Mouse (Mus musculus) liver, embryonic 12.5 days (tissue): ENCODE data around the gene Fam120a. TPM values are rescaled to one million over a fixed set of nuclear protein-coding genes. Genes with fewer than 3 reads are reported as not detected.

Experiments used
- ATAC-seq: fragments of 200-750 bp; cut with Nextera tagmentation; 2 replicates; pipeline ENCODE4 v1.8.0; 2017; ENCODE audit warnings: moderate number of reproducible peaks, mild to moderate bottlenecking, moderate library complexity
- H3K27ac ChIP-seq: fragments of 300-500 bp; sonication (generic); 2 replicates; pipeline ENCODE4 v1.5.1; 2016; ENCODE audit warnings: mild to moderate bottlenecking
- H3K27me3 ChIP-seq: fragments of 300-500 bp; sonication (generic); replicated peaks from 2 replicates; pipeline ENCODE4 v1.6.1; 2016; ENCODE audit warnings: mild to moderate bottlenecking, moderate library complexity
- H3K36me3 ChIP-seq: fragments of 300-500 bp; sonication (generic); 2 replicates; pipeline ENCODE4 v1.6.1; 2016; ENCODE audit warnings: mild to moderate bottlenecking, moderate library complexity
- H3K4me1 ChIP-seq: fragments of 300-500 bp; sonication (generic); 2 replicates; pipeline ENCODE4 v1.6.1; 2016
- H3K4me2 ChIP-seq: fragments of 300-500 bp; sonication (generic); 2 replicates; pipeline ENCODE4 v1.6.1; 2016; ENCODE audit warnings: mild to moderate bottlenecking, moderate library complexity
- H3K4me3 ChIP-seq: fragments of 300-500 bp; sonication (generic); 2 replicates; pipeline ENCODE4 v1.5.1; 2016; ENCODE audit warnings: mild to moderate bottlenecking, moderate library complexity
- H3K9ac ChIP-seq: fragments of 300-500 bp; sonication (generic); 2 replicates; pipeline ENCODE4 v1.6.1; 2016; ENCODE audit warnings: mild to moderate bottlenecking, moderate library complexity
- H3K9me3 ChIP-seq: fragments of 300-500 bp; sonication (generic); replicated peaks from 2 replicates; pipeline ENCODE4 v1.6.1; 2016; ENCODE audit warnings: mild to moderate bottlenecking, moderate library complexity
- WGBS: fragments of 180-500 bp; shearing (Covaris S2); methylation state at CpG from one replicate; pipeline ENCODE4 v1.1.7; 2016; ENCODE audit not compliant: insufficient replicate concordance; 5-methylcytosine and 5-hydroxymethylcytosine counted together
- polyA plus RNA-seq: library from polyadenylated mRNA; unstranded; fragments of >200 nt; fragmentation: Nextera tagmentation; extraction: Ambion mirVana; gene quantifications from 2 replicates; pipeline ENCODE4 v1.2.1, GENCODE M21; 2016

Gene Fam120a
- polyA plus RNA-seq, 1 experiment from 2014 or later: 19.5 TPM

GRCm38 (mm10) chr13:48982482-48983098 lies 14.8 kb upstream of the Fam120a start:
- no peaks in the 10 kb centered on the region for H3K9me3 ChIP-seq
- no peak overlapping the region for H3K27ac ChIP-seq
- 0 out of 2 replicates have a peak, but pooled peaks cover 5% of the 10 kb centered on the region for H3K4me1 ChIP-seq
- 70% methylated on average over 6 of the region's 6 CpGs for WGBS
- H3K27me3 ChIP-seq: no peaks in the 10 kb centered on the region
- no peak overlapping the region for H3K4me2 ChIP-seq
- H3K4me3 ChIP-seq: no peak overlapping the region
- no peak overlapping the region for H3K9ac ChIP-seq
- ATAC-seq: no peak
- no peaks in the 10 kb centered on the region for H3K36me3 ChIP-seq

- H3K4me3 ChIP-seq: no peak overlapping the region
- H3K4me2 ChIP-seq: no peak overlapping the region
- no peak for ATAC-seq
- no peaks in the 10 kb centered on the region for H3K36me3 ChIP-seq
- H3K27me3 ChIP-seq: no peaks in the 10 kb centered on the region
- no peak overlapping the region for H3K27ac ChIP-seq
- H3K9ac ChIP-seq: no peak overlapping the region
- H3K4me1 ChIP-seq: peaks cover 9% of the 10 kb centered on the region; the same call in 1 of the 2 replicates
- WGBS: 70% methylated on average over 6 of the region's 6 CpGs
- H3K9me3 ChIP-seq: no peaks in the 10 kb centered on the region
These were observed 11.3 kb upstream of the Fam120a start for GRCm38 (mm10) chr13:48979069-48979468.

GRCm38 (mm10) chr13:48977858-48978257 lies 10.0 kb upstream of the Fam120a start:
- WGBS: 50% methylated on average over 3 of the region's 3 CpGs
- Histone ChIP-seq H3K4me3 (no peak overlapping the region), H3K4me2 (peak overlapping the region; percentile 38), H3K27ac (no peak overlapping the region), H3K27me3 (no peaks in the 10 kb centered on the region), H3K9me3 (no peaks in the 10 kb centered on the region), H3K36me3 (no peaks in the 10 kb centered on the region), H3K4me1 (peaks cover 9% of the 10 kb centered on the region; the same call in 1 of the 2 replicates), H3K9ac (no peak overlapping the region)
- no peak for ATAC-seq

- no peak overlapping the region for H3K4me3 ChIP-seq
- 76% methylated on average over 2 of the region's 2 CpGs for WGBS
- H3K9ac ChIP-seq: no peak overlapping the region
These were observed 6.9 kb upstream of the Fam120a start for GRCm38 (mm10) chr13:48974699-48975098.

GRCm38 (mm10) chr13:48974266-48974665 lies 6.4 kb upstream of the Fam120a start:
- no peak for ATAC-seq
- Histone ChIP-seq H3K9me3 (no peaks in the 10 kb centered on the region), H3K27me3 (no peaks in the 10 kb centered on the region), H3K4me3 (no peak overlapping the region), H3K9ac (no peak overlapping the region), H3K4me2 (no peak overlapping the region), H3K27ac (no peak overlapping the region), H3K36me3 (peaks cover 3% of the 10 kb centered on the region; the same call in 1 of the 2 replicates), H3K4me1 (peaks cover 32% of the 10 kb centered on the region)
- WGBS: 64% methylated on average over 4 of the region's 4 CpGs

More at GRCm38 (mm10) chr13:48974699-48975098, 6.9 kb upstream of the Fam120a start:
- Histone ChIP-seq H3K27ac (no peak overlapping the region), H3K36me3 (peaks cover 3% of the 10 kb centered on the region; the same call in 1 of the 2 replicates), H3K27me3 (no peaks in the 10 kb centered on the region), H3K4me2 (no peak overlapping the region), H3K9me3 (no peaks in the 10 kb centered on the region), H3K4me1 (peaks cover 28% of the 10 kb centered on the region)
- no peak for ATAC-seq

- Histone ChIP-seq H3K9me3 (no peaks in the 10 kb centered on the region), H3K27me3 (no peaks in the 10 kb centered on the region), H3K4me3 (no peak overlapping the region), H3K4me2 (no peak overlapping the region), H3K36me3 (peaks cover 3% of the 10 kb centered on the region; the same call in 1 of the 2 replicates), H3K4me1 (peaks cover 36% of the 10 kb centered on the region), H3K27ac (no peak overlapping the region), H3K9ac (no peak overlapping the region)
- no peak for ATAC-seq
- 73% methylated on average over 5 of the region's 5 CpGs for WGBS
These were observed 5.4 kb upstream of the Fam120a start for GRCm38 (mm10) chr13:48973231-48973630.

- H3K9ac ChIP-seq: no peak overlapping the region
- no peak overlapping the region for H3K4me3 ChIP-seq
- WGBS: 45% methylated on average over 5 of the region's 5 CpGs
- H3K4me1 ChIP-seq: peaks cover 36% of the 10 kb centered on the region
- no peaks in the 10 kb centered on the region for H3K9me3 ChIP-seq
- no peaks in the 10 kb centered on the region for H3K27me3 ChIP-seq
- peaks cover 3% of the 10 kb centered on the region; the same call in 1 of the 2 replicates for H3K36me3 ChIP-seq
- no peak for ATAC-seq
- peak overlapping the region; percentile 22 for H3K4me2 ChIP-seq
- H3K27ac ChIP-seq: peak overlapping the region; percentile 15
These were observed 3.2 kb upstream of the Fam120a start for GRCm38 (mm10) chr13:48971033-48971432.

GRCm38 (mm10) chr13:48970566-48970965 lies 2.7 kb upstream of the Fam120a start:
- Histone ChIP-seq H3K9ac (no peak overlapping the region), H3K27me3 (no peaks in the 10 kb centered on the region), H3K4me2 (peak overlapping the region; percentile 22), H3K9me3 (no peaks in the 10 kb centered on the region), H3K27ac (peak overlapping the region; percentile 15), H3K4me1 (peaks cover 40% of the 10 kb centered on the region), H3K4me3 (no peak overlapping the region), H3K36me3 (peaks cover 3% of the 10 kb centered on the region; the same call in 1 of the 2 replicates)
- WGBS: 77% methylated on average over 13 of the region's 13 CpGs
- ATAC-seq: no peak

GRCm38 (mm10) chr13:48968750-48969088 lies 902 bp upstream of the Fam120a start:
- Histone ChIP-seq H3K4me3 (peak overlapping the region; percentile 97), H3K9me3 (no peaks in the 10 kb centered on the region), H3K27me3 (no peaks in the 10 kb centered on the region), H3K27ac (peak overlapping the region; percentile 97), H3K4me1 (peaks cover 59% of the 10 kb centered on the region), H3K4me2 (peak overlapping the region; percentile 94), H3K36me3 (peaks cover 16% of the 10 kb centered on the region), H3K9ac (peak overlapping the region; percentile 99)
- ATAC-seq: no peak
- 7% methylated on average over 7 of the region's 7 CpGs for WGBS

GRCm38 (mm10) chr13:48966851-48967821 lies 681 bp downstream of the Fam120a start:
- H3K27me3 ChIP-seq: no peaks in the 10 kb centered on the region
- H3K36me3 ChIP-seq: peaks cover 16% of the 10 kb centered on the region
- ATAC-seq: no peak
- H3K9ac ChIP-seq: peak overlapping the region; percentile 99
- H3K4me3 ChIP-seq: peak overlapping the region; percentile 97
- peak overlapping the region; percentile 94 for H3K4me2 ChIP-seq
- WGBS: under 1% methylated on average over 54 of the region's 58 CpGs
- no peaks in the 10 kb centered on the region for H3K9me3 ChIP-seq
- H3K4me1 ChIP-seq: peaks cover 72% of the 10 kb centered on the region
- peak overlapping the region; percentile 97 for H3K27ac ChIP-seq

GRCm38 (mm10) chr13:48965559-48966525 lies 2.0 kb downstream of the Fam120a start:
- Histone ChIP-seq H3K9me3 (no peaks in the 10 kb centered on the region), H3K4me2 (peak overlapping the region; percentile 94), H3K4me3 (peak overlapping the region; percentile 97), H3K9ac (peak overlapping the region; percentile 99), H3K27me3 (no peaks in the 10 kb centered on the region), H3K36me3 (peaks cover 24% of the 10 kb centered on the region), H3K4me1 (peaks cover 77% of the 10 kb centered on the region), H3K27ac (peak overlapping the region; percentile 97)
- 7% methylated on average over 7 of the region's 7 CpGs for WGBS
- peak; percentile 43 for ATAC-seq
